In the genomic region with DNA sequence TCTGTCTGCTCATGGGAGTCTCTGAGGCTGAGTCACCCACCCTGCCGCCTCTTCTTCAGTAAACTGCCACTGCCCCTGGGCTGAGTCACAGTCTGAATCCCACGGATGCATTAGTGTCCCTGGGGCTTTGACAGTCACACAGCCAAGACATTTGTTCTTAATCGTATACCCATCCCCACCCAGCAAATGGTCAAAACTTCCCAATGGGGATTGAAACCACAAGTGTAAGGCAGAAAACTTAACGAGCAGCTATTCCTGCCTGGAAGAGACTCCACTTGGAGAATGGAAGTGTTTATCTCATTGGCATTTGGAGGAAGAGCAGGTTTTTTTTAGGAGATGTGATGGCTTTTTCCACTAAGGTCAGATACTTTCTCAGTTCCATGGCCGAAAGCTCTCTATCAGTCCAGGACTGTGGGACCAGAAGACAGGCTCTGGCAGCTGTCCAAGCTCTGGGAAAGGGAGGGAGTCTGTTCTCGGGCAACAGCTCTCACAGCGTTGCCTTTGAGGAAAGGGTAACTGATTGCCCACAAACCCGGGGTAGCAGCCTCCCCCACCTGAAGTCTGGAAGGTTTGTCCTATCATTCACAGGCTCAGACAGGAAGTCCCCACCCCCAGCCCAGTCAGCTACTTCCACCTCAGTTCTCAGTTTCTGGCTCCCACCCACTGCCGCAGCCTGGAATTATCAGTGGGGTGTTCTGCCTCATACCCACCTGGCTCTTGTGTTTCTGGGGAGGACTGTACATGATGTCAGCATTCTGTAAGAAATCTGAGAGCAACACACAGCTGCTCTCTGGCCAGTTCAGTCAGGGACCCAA, we compare ENCODE assay signal across 9 mouse cellular contexts.
DNase-seq lines count a peak whose midpoint lies in the region; ATAC-seq lines count a peak whose summit lies in the region.
"Had no signal": no experiment of that assay in that cellular context is flagged by ENCODE, and none has a peak within 500 bp of the region (broad histone marks: within the 10 kb centered on the region; RNA-seq: fewer than 3 reads in every experiment).

No protein-coding gene starts in this region.

- H3K27me3 ChIP-seq in midbrain, embryonic 14.5 days (ENCODE audit: control insufficient read depth, insufficient read depth, low read length): no peaks in the 10 kb centered on the region
- H3K27me3 ChIP-seq in midbrain, embryonic 13.5 days: no peaks in the 10 kb centered on the region
- no peaks in the 10 kb centered on the region for H3K27me3 ChIP-seq in heart, embryonic 13.5 days (replicated peaks)
- no peaks in the 10 kb centered on the region for H3K27me3 ChIP-seq in limb, embryonic 10.5 days (ENCODE audit: low read depth, poor library complexity, severe bottlenecking)
- H3K27me3 ChIP-seq: neural tube, embryonic 12.5 days had no signal

- no peak overlapping the region for H3K9ac ChIP-seq in midbrain, embryonic 14.5 days (replicated peaks; ENCODE audit: low read length)
- H3K9ac ChIP-seq in midbrain, embryonic 13.5 days (replicated peaks): no peak overlapping the region
- peak overlapping the region; percentile 52; the same call in 1 of the 2 replicates for H3K9ac ChIP-seq in heart, embryonic 13.5 days
- H3K9ac ChIP-seq: neural tube, embryonic 12.5 days had no signal

- H3K4me2 ChIP-seq in midbrain, embryonic 14.5 days (ENCODE audit: low read length): no peak overlapping the region
- no peak overlapping the region for H3K4me2 ChIP-seq in midbrain, embryonic 13.5 days (replicated peaks)
- H3K4me2 ChIP-seq in heart, embryonic 13.5 days: peak overlapping the region; percentile 46
- H3K4me2 ChIP-seq: neural tube, embryonic 12.5 days had no signal

- peak; percentile 54 for DNase-seq in midbrain, embryonic 14.5 days
- peak; percentile 83 for DNase-seq in adrenal gland, postnatal 14 days
- DNase-seq in limb, embryonic 10.5 days (ENCODE audit: low spot score): no peak
- DNase-seq in testis, postnatal 10 days (ENCODE audit: low spot score): peak; percentile 80

- H3K36me3 ChIP-seq in midbrain, embryonic 14.5 days (ENCODE audit: control insufficient read depth, insufficient read depth, low read length): no peaks in the 10 kb centered on the region
- H3K36me3 ChIP-seq in midbrain, embryonic 13.5 days: no peaks in the 10 kb centered on the region
- no peaks in the 10 kb centered on the region for H3K36me3 ChIP-seq in heart, embryonic 13.5 days
- H3K36me3 ChIP-seq in limb, embryonic 10.5 days: no peaks in the 10 kb centered on the region
- H3K36me3 ChIP-seq: neural tube, embryonic 12.5 days had no signal

- no peak overlapping the region for H3K4me3 ChIP-seq in midbrain, embryonic 14.5 days (replicated peaks; ENCODE audit: low read depth, low read length)
- H3K4me3 ChIP-seq in midbrain, embryonic 13.5 days (replicated peaks): no peak overlapping the region
- no peak overlapping the region for H3K4me3 ChIP-seq in heart, embryonic 13.5 days
- no peak overlapping the region for H3K4me3 ChIP-seq in limb, embryonic 10.5 days
- H3K4me3 ChIP-seq: neural tube, embryonic 12.5 days had no signal

- 76% methylated on average over 9 of the region's 9 CpGs for WGBS in midbrain, embryonic 14.5 days
- WGBS in midbrain, embryonic 13.5 days: 68% methylated on average over 9 of the region's 9 CpGs
- 12% methylated on average over 9 of the region's 9 CpGs for whole genome bisulfite sequencing in heart, embryonic 13.5 days
- 52% methylated on average over 9 of the region's 9 CpGs for WGBS in limb, embryonic 10.5 days

- H3K4me1 ChIP-seq in midbrain, embryonic 14.5 days (ENCODE audit: control insufficient read depth, insufficient read depth, low read length): no peaks in the 10 kb centered on the region
- H3K4me1 ChIP-seq in midbrain, embryonic 13.5 days (replicated peaks): no peaks in the 10 kb centered on the region
- H3K4me1 ChIP-seq in heart, embryonic 13.5 days: peaks cover 72% of the 10 kb centered on the region
- H3K4me1 ChIP-seq in limb, embryonic 10.5 days: peaks cover 8% of the 10 kb centered on the region

- ATAC-seq in midbrain, embryonic 14.5 days (ENCODE audit: low FRiP score, low TSS enrichment): no peak
- no peak for ATAC-seq in midbrain, embryonic 13.5 days
- ATAC-seq in heart, embryonic 13.5 days (ENCODE audit: extremely low read depth, insufficient number of reproducible peaks, low FRiP score, low TSS enrichment): peak; percentile 65; the same call in 1 of the 2 replicates
- ATAC-seq in monocyte, adult 5-6 weeks (replicated peaks; ENCODE audit: insufficient number of reproducible peaks, low FRiP score, low TSS enrichment, poor library complexity, severe bottlenecking): no peak
- no peak for ATAC-seq in megakaryocyte, adult 5-6 weeks (ENCODE audit: poor library complexity, severe bottlenecking)

- 0 out of 2 replicates have a peak, but pooled peaks cover 3% of the 10 kb centered on the region for H3K9me3 ChIP-seq in midbrain, embryonic 14.5 days (ENCODE audit: control insufficient read depth, low read length)
- no peaks in the 10 kb centered on the region for H3K9me3 ChIP-seq in midbrain, embryonic 13.5 days
- 0 out of 2 replicates have a peak, but pooled peaks cover 4% of the 10 kb centered on the region for H3K9me3 ChIP-seq in heart, embryonic 13.5 days
- H3K9me3 ChIP-seq in limb, embryonic 10.5 days (replicated peaks): no peaks in the 10 kb centered on the region
- H3K9me3 ChIP-seq: neural tube, embryonic 12.5 days had no signal

- no peak overlapping the region for H3K27ac ChIP-seq in midbrain, embryonic 14.5 days (replicated peaks; ENCODE audit: low read depth, low read length)
- no peak overlapping the region for H3K27ac ChIP-seq in midbrain, embryonic 13.5 days
- H3K27ac ChIP-seq in heart, embryonic 13.5 days (replicated peaks): peak overlapping the region; percentile 76
- H3K27ac ChIP-seq in limb, embryonic 10.5 days: 0 out of 2 replicates have a peak overlapping the region, but pooled peaks have one; percentile 25
- H3K27ac ChIP-seq: neural tube, embryonic 12.5 days had no signal

Comparison
In these comparisons a context has a peak if more than half of its experiments do, and no peak if none do; other contexts are left out.
1. H3K27ac ChIP-seq: peak in heart, embryonic 13.5 days (single experiment) and limb, embryonic 10.5 days (single experiment); none in midbrain, embryonic 14.5 days (single experiment) and midbrain, embryonic 13.5 days (single experiment).